Mouse (Mus musculus): ENCODE results near the gene Acp5. TPM values are rescaled to one million over a fixed set of nuclear protein-coding genes. Genes with fewer than 3 reads are reported as not detected.

Gene Acp5
- polyA plus RNA-seq, 1 experiment: 8.2 TPM

GRCm38 (mm10) chr9:22089986-22090385, 45.5 kb downstream of the Acp5 start:
- H3K27me3 ChIP-seq (ENCODE audit: control insufficient read depth, insufficient read depth, low read length): no peaks in the 10 kb centered on the region
- H3K4me3 ChIP-seq (ENCODE audit: control insufficient read depth, low read depth, low read length): no peak overlapping the region
- TF ChIP-seq CTCF (IDR thresholded peaks at IDR 0.05; ENCODE audit: control insufficient read depth, insufficient read depth, insufficient replicate concordance, low read depth, low read length) (no peak), POLR2A (IDR thresholded peaks at IDR 0.05; ENCODE audit: control insufficient read depth, low read depth, low read length) (no peak)
- no peak overlapping the region for H3K27ac ChIP-seq (ENCODE audit: control insufficient read depth, insufficient read depth, low read depth, low read length)
- peaks cover 5% of the 10 kb centered on the region for H3K4me1 ChIP-seq (ENCODE audit: control insufficient read depth, insufficient read depth, low read length)
- H3K36me3 ChIP-seq (ENCODE audit: control insufficient read depth, insufficient read depth, low read length): no peaks in the 10 kb centered on the region

GRCm38 (mm10) chr9:22089281-22089680, 46.2 kb downstream of the Acp5 start:
- Histone ChIP-seq H3K4me3 (ENCODE audit: control insufficient read depth, low read depth, low read length) (no peak overlapping the region), H3K27ac (ENCODE audit: control insufficient read depth, insufficient read depth, low read depth, low read length) (no peak overlapping the region), H3K36me3 (ENCODE audit: control insufficient read depth, insufficient read depth, low read length) (no peaks in the 10 kb centered on the region), H3K4me1 (ENCODE audit: control insufficient read depth, insufficient read depth, low read length) (peaks cover 8% of the 10 kb centered on the region), H3K27me3 (ENCODE audit: control insufficient read depth, insufficient read depth, low read length) (no peaks in the 10 kb centered on the region)
- TF ChIP-seq POLR2A (IDR thresholded peaks at IDR 0.05; ENCODE audit: control insufficient read depth, low read depth, low read length) (no peak), CTCF (IDR thresholded peaks at IDR 0.05; ENCODE audit: control insufficient read depth, insufficient read depth, insufficient replicate concordance, low read depth, low read length) (no peak)

GRCm38 (mm10) chr9:22087034-22087618, 48.4 kb downstream of the Acp5 start:
- Histone ChIP-seq H3K27ac (ENCODE audit: control insufficient read depth, insufficient read depth, low read depth, low read length) (no peak overlapping the region), H3K27me3 (ENCODE audit: control insufficient read depth, insufficient read depth, low read length) (no peaks in the 10 kb centered on the region), H3K36me3 (ENCODE audit: control insufficient read depth, insufficient read depth, low read length) (no peaks in the 10 kb centered on the region), H3K4me1 (ENCODE audit: control insufficient read depth, insufficient read depth, low read length) (peaks cover 8% of the 10 kb centered on the region), H3K4me3 (ENCODE audit: control insufficient read depth, low read depth, low read length) (peak overlapping the region; percentile 48; the same call in 1 of the 2 replicates)
- no peak for TF ChIP-seq CTCF (IDR thresholded peaks at IDR 0.05; ENCODE audit: control insufficient read depth, insufficient read depth, insufficient replicate concordance, low read depth, low read length)
- TF ChIP-seq POLR2A (IDR thresholded peaks at IDR 0.05; ENCODE audit: control insufficient read depth, low read depth, low read length): no peak

GRCm38 (mm10) chr9:22086012-22086411, 49.5 kb downstream of the Acp5 start:
- H3K27me3 ChIP-seq (ENCODE audit: control insufficient read depth, insufficient read depth, low read length): no peaks in the 10 kb centered on the region
- TF ChIP-seq CTCF (IDR thresholded peaks at IDR 0.05; ENCODE audit: control insufficient read depth, insufficient read depth, insufficient replicate concordance, low read depth, low read length) (no peak), POLR2A (IDR thresholded peaks at IDR 0.05; ENCODE audit: control insufficient read depth, low read depth, low read length) (no peak)
- peaks cover 8% of the 10 kb centered on the region for H3K4me1 ChIP-seq (ENCODE audit: control insufficient read depth, insufficient read depth, low read length)
- H3K27ac ChIP-seq (ENCODE audit: control insufficient read depth, insufficient read depth, low read depth, low read length): peak overlapping the region; percentile 98
- no peaks in the 10 kb centered on the region for H3K36me3 ChIP-seq (ENCODE audit: control insufficient read depth, insufficient read depth, low read length)
- peak overlapping the region; percentile 99 for H3K4me3 ChIP-seq (ENCODE audit: control insufficient read depth, low read depth, low read length)

DNA sequence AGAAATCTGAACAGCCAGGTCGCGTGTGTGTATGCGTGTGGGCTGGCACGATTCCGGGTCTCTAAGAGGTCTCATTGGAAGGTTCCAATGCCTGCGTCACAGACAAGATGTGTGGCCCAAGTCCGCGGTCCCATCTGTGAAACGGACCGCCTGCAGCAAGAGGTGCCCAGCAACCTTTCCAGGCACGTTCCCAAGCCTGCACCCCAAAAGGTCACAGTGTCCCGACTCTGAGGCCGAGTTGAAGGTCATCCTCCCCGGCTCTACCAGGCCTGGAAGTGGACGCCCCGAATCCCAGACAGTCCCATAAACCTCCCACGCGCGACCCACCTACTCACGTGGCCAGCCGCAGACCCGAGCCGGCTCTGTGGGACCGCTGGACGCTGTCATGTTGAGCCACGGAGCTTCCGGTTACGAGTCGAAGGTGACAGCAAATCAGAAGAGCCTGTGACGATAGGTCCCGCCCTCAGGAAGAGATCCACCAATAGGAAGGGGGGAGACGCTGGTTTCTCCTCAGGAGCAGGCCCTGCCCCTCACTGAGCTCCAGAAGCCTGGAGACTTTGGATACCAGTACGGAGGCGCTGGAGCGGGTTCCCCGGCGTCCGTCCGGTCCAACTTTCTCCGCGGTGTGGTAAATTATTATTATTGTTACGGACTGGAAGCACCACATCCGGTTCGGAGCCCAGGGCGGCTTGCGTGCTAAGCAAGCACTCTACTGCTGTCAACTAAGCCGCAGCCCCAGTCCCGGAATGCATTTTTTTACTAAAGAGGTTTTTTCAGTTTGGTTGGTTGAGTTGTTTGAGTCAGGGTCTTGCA, 50.3 kb downstream of the Acp5 start, which contains the start of gene Ecsit:
Ecsit (minus strand) TSS at position 417 of the 813 bp plus-strand sequence.
- Histone ChIP-seq H3K36me3 (ENCODE audit: control insufficient read depth, insufficient read depth, low read length) (peaks cover under 1% of the 10 kb centered on the region; the same call in 1 of the 2 replicates), H3K27me3 (ENCODE audit: control insufficient read depth, insufficient read depth, low read length) (no peaks in the 10 kb centered on the region), H3K4me3 (ENCODE audit: control insufficient read depth, low read depth, low read length) (peak within 1 kb of the TSS; percentile 99), H3K4me1 (ENCODE audit: control insufficient read depth, insufficient read depth, low read length) (peaks cover 8% of the 10 kb centered on the region), H3K27ac (ENCODE audit: control insufficient read depth, insufficient read depth, low read depth, low read length) (peak within 1 kb of the TSS; percentile 98)
- TF ChIP-seq CTCF (IDR thresholded peaks at IDR 0.05; ENCODE audit: control insufficient read depth, insufficient read depth, insufficient replicate concordance, low read depth, low read length) (no peak), POLR2A (IDR thresholded peaks at IDR 0.05; ENCODE audit: control insufficient read depth, low read depth, low read length) (peak; percentile 68)

GRCm38 (mm10) chr9:22084667-22085021, 50.9 kb downstream of the Acp5 start:
- Histone ChIP-seq H3K36me3 (ENCODE audit: control insufficient read depth, insufficient read depth, low read length) (peaks cover 1% of the 10 kb centered on the region; the same call in 1 of the 2 replicates), H3K27ac (ENCODE audit: control insufficient read depth, insufficient read depth, low read depth, low read length) (peak overlapping the region; percentile 98), H3K4me1 (ENCODE audit: control insufficient read depth, insufficient read depth, low read length) (peaks cover 8% of the 10 kb centered on the region), H3K27me3 (ENCODE audit: control insufficient read depth, insufficient read depth, low read length) (no peaks in the 10 kb centered on the region), H3K4me3 (ENCODE audit: control insufficient read depth, low read depth, low read length) (peak overlapping the region; percentile 99)
- TF ChIP-seq CTCF (IDR thresholded peaks at IDR 0.05; ENCODE audit: control insufficient read depth, insufficient read depth, insufficient replicate concordance, low read depth, low read length): no peak
- no peak for TF ChIP-seq POLR2A (IDR thresholded peaks at IDR 0.05; ENCODE audit: control insufficient read depth, low read depth, low read length)

Other genes starting within 250 kb of the Acp5 start
- 21.2 and 22.7 TPM in 2 replicates for gene Rab3d, start 217.5 kb downstream of the Acp5 start, polyA plus RNA-seq (2012; rRNA removed)
- gene Ccdc159, start 208.2 kb downstream of the Acp5 start, polyA plus RNA-seq (2012; rRNA removed): 72.0 and 74.9 TPM in 2 replicates
- 296 and 312 TPM in 2 replicates for gene Tmem205, start 208.2 kb downstream of the Acp5 start, polyA plus RNA-seq (2012; rRNA removed)
- gene Plppr2, start 198.7 kb downstream of the Acp5 start, polyA plus RNA-seq (2012; rRNA removed): 33.3 and 39.3 TPM in 2 replicates
- gene Swsap1, start 180.0 kb downstream of the Acp5 start, polyA plus RNA-seq (2012; rRNA removed): 4.7 and 5.1 TPM in 2 replicates
- 1.5 and 1.9 TPM in 2 replicates for gene Epor, start 172.2 kb downstream of the Acp5 start, polyA plus RNA-seq (2012; rRNA removed)
- 3.9 and 5.2 TPM in 2 replicates for gene Rgl3, start 146.3 kb downstream of the Acp5 start, polyA plus RNA-seq (2012; rRNA removed)
- 38.5 and 46.0 TPM in 2 replicates for gene Ccdc151, start 133.1 kb downstream of the Acp5 start, polyA plus RNA-seq (2012; rRNA removed)
- gene Prkcsh, start 132.9 kb downstream of the Acp5 start, polyA plus RNA-seq (2012; rRNA removed): 41.2 and 43.3 TPM in 2 replicates
- gene Elavl3, start 83.7 kb downstream of the Acp5 start, polyA plus RNA-seq (2012; rRNA removed): 1.8 and 1.9 TPM in 2 replicates
- gene Gm49318, start 64.5 kb downstream of the Acp5 start, polyA plus RNA-seq (2012; rRNA removed): not detected in 2 replicates
- gene Zfp653, start 64.3 kb downstream of the Acp5 start, polyA plus RNA-seq (2012; rRNA removed): 43.1 and 44.9 TPM in 2 replicates
- 71.6 and 72.6 TPM in 2 replicates for gene Ecsit, start 50.3 kb downstream of the Acp5 start, polyA plus RNA-seq (2012; rRNA removed)
- 5.8 and 22.3 TPM in 2 replicates for gene Cnn1, start 36.5 kb downstream of the Acp5 start, polyA plus RNA-seq (2012; rRNA removed)
- gene Elof1, start 18.5 kb downstream of the Acp5 start, polyA plus RNA-seq (2012; rRNA removed): 1,299 and 1,403 TPM in 2 replicates
- 64.8 and 73.5 TPM in 2 replicates for gene Pigyl, start 21.1 kb upstream of the Acp5 start, polyA plus RNA-seq (2012; rRNA removed)
- 0.05 and 0.16 TPM in 2 replicates for gene Zfp872, start 52.4 kb upstream of the Acp5 start, polyA plus RNA-seq (2012; rRNA removed)
- 8.5 and 9.4 TPM in 2 replicates for gene Zfp809, start 90.0 kb upstream of the Acp5 start, polyA plus RNA-seq (2012; rRNA removed)
- 0.02 and 0.05 TPM in 2 replicates for gene Zfp599, start 124.2 kb upstream of the Acp5 start, polyA plus RNA-seq (2012; rRNA removed)
- 2.5 and 2.6 TPM in 2 replicates for gene Zfp810, start 171.9 kb upstream of the Acp5 start, polyA plus RNA-seq (2012; rRNA removed)

Data from testis, adult 2 months (tissue).